Mouse (Mus musculus) liver, adult 2 months (tissue): ENCODE measurements around the gene Art3. TPM values are rescaled to one million over a fixed set of nuclear protein-coding genes. Genes with fewer than 3 reads are reported as not detected.

Source experiments
- DNase-seq: peaks from one replicate; pipeline ENCODE4 v3.0.0-alpha.2; 2011; ENCODE audit warnings: low read depth, low spot score; ENCODE audit errors: extremely low read depth
- H3K27ac ChIP-seq: fragments of 200-500 bp; replicated peaks from 2 replicates; pipeline ENCODE4 v1.5.1; 2012; ENCODE audit warnings: low read depth, mild to moderate bottlenecking, control low read depth, inconsistent platforms, low read length; ENCODE audit not compliant: insufficient read depth
- H3K27me3 ChIP-seq: fragments of 200-500 bp; 2 replicates; pipeline ENCODE4 v1.6.1; 2012; ENCODE audit warnings: mild to moderate bottlenecking, moderate library complexity, low read length, inconsistent platforms; ENCODE audit not compliant: control insufficient read depth, insufficient read depth
- H3K36me3 ChIP-seq: fragments of 200-500 bp; 2 replicates; pipeline ENCODE4 v1.6.1; 2012; ENCODE audit warnings: low read length, inconsistent platforms; ENCODE audit not compliant: control insufficient read depth, insufficient read depth
- H3K4me1 ChIP-seq: fragments of 200-500 bp; 2 replicates; pipeline ENCODE4 v1.6.1; 2011; ENCODE audit warnings: low read length; ENCODE audit not compliant: control insufficient read depth, insufficient read depth
- H3K4me3 ChIP-seq: fragments of 200-500 bp; 2 replicates; pipeline ENCODE4 v1.5.1; 2011; ENCODE audit warnings: low read depth, mild to moderate bottlenecking, control low read depth, low read length, moderate library complexity; ENCODE audit not compliant: insufficient read depth
- H3K79me2 ChIP-seq: fragments of 200-500 bp; 2 replicates; pipeline ENCODE4 v1.6.1; 2012; ENCODE audit warnings: inconsistent platforms, mild to moderate bottlenecking, low read length, moderate library complexity; ENCODE audit not compliant: control insufficient read depth, insufficient read depth
- H3K9ac ChIP-seq: fragments of 200-500 bp; 2 replicates; pipeline ENCODE4 v1.6.1; 2012; ENCODE audit warnings: low read depth, mild to moderate bottlenecking, control low read depth, inconsistent platforms, low read length
- CTCF ChIP-seq: fragments of 200-500 bp; IDR thresholded peaks from 2 replicates; pipeline ENCODE4 v1.5.1; 2011; ENCODE audit warnings: low read depth, low read length, control low read depth
- POLR2A ChIP-seq: fragments of 200-500 bp; IDR thresholded peaks from 2 replicates; pipeline ENCODE4 v1.6.1; 2011; ENCODE audit warnings: low read length, control low read depth; ENCODE audit not compliant: insufficient read depth; ENCODE audit errors: extremely low read depth
- WGBS: fragments of 180-500 bp; shearing (Covaris S2); methylation state at CpG from one replicate; pipeline ENCODE4 v1.1.7; 2018; 5-methylcytosine and 5-hydroxymethylcytosine counted together
- polyA plus RNA-seq: library from polyadenylated mRNA; depleted of rRNA; stranded (reverse); fragments of >200 nt; gene quantifications from 2 replicates; pipeline ENCODE4 v1.2.3, GENCODE M21; 2012
- total RNA-seq: library from RNA; depleted of rRNA; stranded (reverse); fragments of >200 nt; gene quantifications from 2 replicates; pipeline ENCODE4 v1.2.3, GENCODE M21; 2014

Art3 gene
- total and polyA plus RNA-seq, 2 experiments, result 1.8 to 8.6 TPM

GRCm38 (mm10) chr5:92374721-92375142 lies 43.1 kb downstream of the Art3 start:
- DNase-seq, result peak; percentile 48
- H3K4me1 ChIP-seq, result peaks cover 2% of the 10 kb centered on the region; the same call in 1 of the 2 replicates
- H3K79me2 ChIP-seq, result no peaks in the 10 kb centered on the region
- no peaks in the 10 kb centered on the region for H3K36me3 ChIP-seq
- TF ChIP-seq CTCF, result peak; percentile 38; the same call in 1 of the 2 replicates
- TF ChIP-seq POLR2A, result no peak
- H3K9ac ChIP-seq, result no peak overlapping the region
- H3K27ac ChIP-seq, result no peak overlapping the region
- H3K27me3 ChIP-seq, result no peaks in the 10 kb centered on the region
- no peak overlapping the region for H3K4me3 ChIP-seq
- 70% methylated on average over 6 of the region's 6 CpGs for WGBS

GRCm38 (mm10) chr5:92375368-92375767 lies 43.7 kb downstream of the Art3 start:
- Histone ChIP-seq H3K27ac (peak overlapping the region; percentile 42), H3K4me1 (no peaks in the 10 kb centered on the region), H3K4me3 (no peak overlapping the region), H3K79me2 (no peaks in the 10 kb centered on the region), H3K36me3 (no peaks in the 10 kb centered on the region), H3K9ac (no peak overlapping the region), H3K27me3 (no peaks in the 10 kb centered on the region)
- no peak for DNase-seq
- 85% methylated on average over 17 of the region's 17 CpGs for WGBS
- no peak for TF ChIP-seq POLR2A
- TF ChIP-seq CTCF, result no peak

- Histone ChIP-seq H3K9ac (no peak overlapping the region), H3K27ac (peak overlapping the region; percentile 28), H3K4me3 (no peak overlapping the region), H3K36me3 (no peaks in the 10 kb centered on the region), H3K79me2 (no peaks in the 10 kb centered on the region), H3K27me3 (no peaks in the 10 kb centered on the region), H3K4me1 (peaks cover 2% of the 10 kb centered on the region)
- TF ChIP-seq CTCF (no peak), POLR2A (no peak)
- DNase-seq, result no peak
- WGBS, result 69% methylated on average over 13 of the region's 13 CpGs
Observed at GRCm38 (mm10) chr5:92376795-92377405, 45.3 kb downstream of the Art3 start.

GRCm38 (mm10) chr5:92381550-92382348 lies 50.1 kb downstream of the Art3 start:
- no peak overlapping the region for H3K4me3 ChIP-seq
- H3K9ac ChIP-seq, result peak overlapping the region; percentile 56; the same call in 1 of the 2 replicates
- H3K4me1 ChIP-seq, result peaks cover 2% of the 10 kb centered on the region
- TF ChIP-seq POLR2A (no peak), CTCF (peak; percentile 57)
- 38% methylated on average over 12 of the region's 12 CpGs for WGBS
- H3K27ac ChIP-seq, result no peak overlapping the region
- no peaks in the 10 kb centered on the region for H3K27me3 ChIP-seq
- H3K79me2 ChIP-seq, result no peaks in the 10 kb centered on the region
- peak; percentile 69 for DNase-seq
- H3K36me3 ChIP-seq, result no peaks in the 10 kb centered on the region

- Histone ChIP-seq H3K4me1 (peaks cover 2% of the 10 kb centered on the region), H3K27ac (no peak overlapping the region), H3K27me3 (no peaks in the 10 kb centered on the region), H3K36me3 (no peaks in the 10 kb centered on the region), H3K79me2 (no peaks in the 10 kb centered on the region), H3K9ac (no peak overlapping the region), H3K4me3 (no peak overlapping the region)
- DNase-seq, result no peak
- no peak for TF ChIP-seq POLR2A
- TF ChIP-seq CTCF, result no peak
- 79% methylated on average over 9 of the region's 9 CpGs for WGBS
Observed at GRCm38 (mm10) chr5:92382349-92382679, 50.7 kb downstream of the Art3 start.

- WGBS, result 74% methylated on average over 7 of the region's 7 CpGs
- DNase-seq, result no peak
- Histone ChIP-seq H3K4me1 (peaks cover 2% of the 10 kb centered on the region), H3K4me3 (no peak overlapping the region), H3K27ac (no peak overlapping the region), H3K9ac (no peak overlapping the region), H3K27me3 (no peaks in the 10 kb centered on the region), H3K36me3 (no peaks in the 10 kb centered on the region), H3K79me2 (no peaks in the 10 kb centered on the region)
- TF ChIP-seq CTCF (no peak), POLR2A (no peak)
Observed at GRCm38 (mm10) chr5:92383747-92384146, 52.1 kb downstream of the Art3 start.
